Mouse (Mus musculus): ENCODE data around the gene Spata9.

The Spata9 gene

DNA sequence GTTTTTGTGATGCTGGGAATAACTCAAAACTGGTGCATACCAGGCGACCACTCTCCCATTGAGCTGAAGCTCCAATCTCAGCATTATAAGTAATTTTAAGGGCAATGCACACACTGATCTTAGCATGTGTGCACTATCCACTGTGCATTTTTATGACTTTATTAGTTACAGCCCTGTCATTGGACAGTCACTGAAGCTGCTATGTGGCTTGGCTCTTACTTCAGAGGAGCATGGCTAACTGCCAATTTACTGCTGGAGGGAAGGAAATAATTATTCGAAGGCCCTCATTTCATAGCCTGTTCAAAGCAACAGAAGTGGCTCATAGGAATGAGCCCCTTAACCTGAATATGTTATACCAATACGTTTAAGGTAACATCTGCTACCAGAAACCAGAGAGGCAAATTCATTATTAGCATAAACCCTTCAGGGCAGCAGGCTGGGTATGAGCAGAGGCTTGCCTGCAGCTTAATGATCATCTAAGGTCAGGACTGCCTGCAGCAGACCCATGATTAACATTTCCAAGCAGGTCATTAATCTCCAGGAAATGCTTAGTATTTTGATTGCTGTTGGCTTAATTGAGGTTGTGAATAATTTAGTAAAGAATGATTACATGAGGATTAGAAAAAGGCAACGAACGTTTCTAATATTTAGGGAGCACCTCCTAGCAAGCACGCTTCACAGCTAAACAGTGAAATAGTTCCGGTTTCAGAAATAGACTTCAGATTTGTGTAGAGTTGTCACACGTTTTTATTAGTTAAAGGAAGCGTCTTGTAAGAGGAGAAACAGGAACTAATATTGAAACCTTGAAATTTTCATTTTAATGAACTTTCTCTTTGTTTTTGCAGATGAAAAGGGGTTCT lies 25.4 kb downstream of the Spata9 start:
- DNase-seq (ENCODE audit: low spot score in 2 of 2): no peak

DNA sequence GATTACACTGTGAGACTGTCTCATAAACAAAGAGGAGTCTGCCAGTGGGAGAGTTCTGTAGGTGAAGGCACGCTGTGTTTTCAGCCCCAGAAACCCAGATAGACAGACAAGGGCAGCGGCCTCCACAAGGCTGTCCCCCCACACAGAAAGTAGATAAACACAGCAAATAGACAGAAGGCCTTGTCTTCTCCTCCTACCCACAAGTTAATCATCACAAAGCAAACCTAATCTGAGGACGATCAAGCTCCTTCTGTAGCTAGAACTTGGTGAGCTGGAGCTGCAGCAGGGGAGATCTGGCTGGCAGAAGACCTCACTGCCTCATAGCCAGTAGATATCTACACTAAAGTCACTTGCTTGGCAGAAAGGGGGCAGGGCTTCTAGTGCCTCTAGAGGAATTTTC lies 36.3 kb downstream of the Spata9 start:
- no peak for DNase-seq (ENCODE audit: low spot score in 2 of 2)

DNA sequence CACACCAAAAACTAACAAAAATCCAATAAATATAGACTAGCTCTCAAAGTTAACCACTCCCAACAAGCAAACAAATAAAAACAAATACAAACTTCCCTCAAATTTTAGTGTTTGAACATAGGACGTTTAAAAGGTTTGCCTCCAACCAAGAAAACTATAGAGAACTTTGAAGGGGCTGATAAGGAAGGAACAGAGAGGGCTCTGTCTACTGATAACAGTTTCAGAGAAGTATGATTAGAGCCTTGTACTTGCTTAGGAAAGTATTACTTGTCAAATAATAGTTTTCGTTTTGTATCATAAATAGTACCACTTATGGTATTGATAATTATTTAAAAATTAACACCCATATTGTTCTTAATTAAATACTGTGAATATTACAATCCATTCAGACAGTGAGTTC lies 47.6 kb downstream of the Spata9 start:
- no peak for DNase-seq (ENCODE audit: low spot score in 2 of 2)

DNA sequence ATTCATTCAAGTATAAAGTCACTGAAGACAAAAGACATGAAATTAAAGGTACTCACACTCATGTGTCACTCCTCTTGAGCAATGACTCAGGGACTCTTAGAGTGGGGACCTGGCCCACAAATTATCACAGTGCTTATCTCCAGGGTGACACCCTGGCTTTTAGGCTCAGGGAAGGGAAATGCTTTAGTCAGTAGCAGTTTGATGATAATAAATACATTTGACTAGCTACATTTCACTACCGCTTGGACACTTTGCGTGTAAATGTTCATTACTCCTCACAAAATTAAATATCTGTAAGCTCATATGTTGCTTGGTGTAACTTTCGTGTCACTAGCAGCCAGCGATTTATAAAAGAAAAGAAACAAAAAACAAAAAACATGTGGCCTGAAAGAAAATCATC lies 50.5 kb downstream of the Spata9 start:
- no peak for DNase-seq (ENCODE audit: low spot score in 2 of 2)

DNA sequence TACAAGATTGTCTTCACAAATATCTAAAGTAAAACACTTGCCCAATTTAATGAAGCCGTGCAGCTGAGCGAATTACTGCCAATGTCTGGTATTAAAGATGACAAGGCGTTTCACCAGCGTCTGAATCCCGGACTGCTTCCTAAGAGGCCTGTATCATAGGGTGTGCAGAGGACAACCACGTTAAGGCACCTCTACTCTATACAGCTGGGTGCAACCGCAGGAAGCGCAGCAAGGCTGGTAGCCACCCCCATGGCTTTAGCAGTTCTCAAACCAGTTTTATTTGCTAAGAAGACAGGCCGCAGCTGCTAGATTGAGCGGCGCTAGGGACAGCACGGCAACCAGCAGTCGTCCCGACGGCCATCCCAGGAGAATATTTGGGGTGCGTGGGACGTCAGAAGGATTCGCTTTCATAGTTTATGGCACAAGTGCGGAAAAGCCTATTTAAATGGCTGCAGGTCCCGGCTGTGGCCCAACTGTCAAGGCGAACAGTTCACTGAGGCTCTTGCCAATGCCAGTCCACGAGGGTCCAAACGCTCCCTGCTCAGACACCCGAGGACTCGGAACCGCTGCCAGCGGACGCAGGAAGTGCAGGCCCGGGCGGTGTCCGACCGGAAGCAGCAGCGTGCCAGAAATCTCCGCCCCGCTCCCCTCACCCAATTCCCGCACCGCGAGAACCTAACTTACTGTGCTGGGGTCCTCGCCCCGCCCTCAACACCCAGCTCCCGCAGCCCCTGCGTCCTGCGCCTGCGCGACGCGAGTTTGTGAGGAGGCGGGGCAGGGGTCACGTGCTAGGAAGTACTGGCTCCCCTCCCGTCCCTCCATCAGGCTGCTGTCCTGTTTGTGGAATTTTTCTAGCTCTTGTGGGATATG lies 51.3 kb downstream of the Spata9 start, which contains the start of gene Rfesd:
Gene Rfesd (minus strand): TSS at position 746 of the 870 bp plus-strand sequence.
- peak; percentile 95 for DNase-seq (ENCODE audit: low spot score in 2 of 2)

DNA sequence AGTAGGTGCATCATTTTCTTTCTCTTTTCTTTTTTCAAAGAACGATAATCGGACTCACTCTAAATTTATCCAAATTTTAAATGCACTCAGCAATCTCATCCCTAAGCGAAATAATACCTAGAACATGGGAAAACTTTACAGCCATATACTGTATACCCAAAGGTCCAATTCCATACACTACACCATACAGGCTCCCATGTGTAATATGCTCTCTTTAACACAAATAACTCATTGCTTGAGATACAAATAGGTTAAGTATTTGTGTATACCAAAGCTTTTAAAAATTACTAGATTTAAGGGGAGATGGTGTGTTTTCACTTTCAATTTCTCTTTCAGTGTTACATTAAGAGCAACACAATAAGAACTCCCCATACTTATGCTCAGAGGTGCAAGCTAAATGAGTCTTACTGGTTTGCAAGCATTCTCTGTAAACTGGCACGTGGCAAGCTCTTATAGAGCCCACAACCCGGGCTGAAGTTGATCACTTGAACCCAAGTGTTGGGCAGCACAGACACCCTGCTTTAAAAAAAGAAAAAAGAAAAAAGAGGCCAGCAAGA lies 52.0 kb downstream of the Spata9 start:
- DNase-seq (ENCODE audit: low spot score in 2 of 2): no peak

DNA sequence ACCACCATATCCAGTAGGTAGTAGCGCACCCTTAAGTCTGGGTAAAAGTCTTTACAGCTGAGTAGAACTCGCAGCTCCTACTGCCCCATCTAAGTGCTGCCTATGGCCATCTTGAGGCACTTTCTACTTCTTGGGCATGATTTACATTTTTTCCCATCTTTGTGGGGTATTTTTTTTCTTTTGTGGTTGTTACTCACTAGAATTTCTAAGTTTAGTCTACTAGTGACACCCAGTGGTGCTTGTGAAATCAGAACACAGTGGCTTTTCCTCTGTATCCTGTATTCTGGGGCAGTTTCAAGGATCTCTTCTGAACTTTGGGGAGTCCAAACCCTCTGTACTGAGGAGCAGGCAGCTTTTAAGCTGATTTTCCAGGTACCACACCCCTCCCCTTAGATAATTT lies 54.8 kb downstream of the Spata9 start:
- DNase-seq (ENCODE audit: low spot score in 2 of 2): peak; percentile 31 to 37

DNA sequence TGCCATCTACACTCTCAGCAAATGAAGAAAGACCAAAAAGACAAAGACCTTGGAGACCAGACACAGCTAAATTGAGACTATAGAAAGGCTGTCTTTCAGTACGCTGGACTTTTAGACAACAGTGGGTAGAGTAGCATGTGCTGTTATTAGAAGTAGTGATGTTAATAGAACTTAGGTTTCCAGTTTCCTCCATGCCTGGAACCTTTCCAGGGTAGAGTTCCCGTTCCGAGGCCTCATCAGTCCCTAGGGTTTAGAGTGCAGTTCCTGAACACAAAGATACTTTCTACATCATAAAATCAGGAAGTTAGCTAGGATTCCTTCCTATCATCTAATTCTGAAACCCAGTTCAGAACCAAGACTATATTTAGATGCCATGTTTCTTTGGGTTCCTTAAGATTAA lies 57.6 kb downstream of the Spata9 start:
- DNase-seq (ENCODE audit: low spot score in 2 of 2): no peak

DNA sequence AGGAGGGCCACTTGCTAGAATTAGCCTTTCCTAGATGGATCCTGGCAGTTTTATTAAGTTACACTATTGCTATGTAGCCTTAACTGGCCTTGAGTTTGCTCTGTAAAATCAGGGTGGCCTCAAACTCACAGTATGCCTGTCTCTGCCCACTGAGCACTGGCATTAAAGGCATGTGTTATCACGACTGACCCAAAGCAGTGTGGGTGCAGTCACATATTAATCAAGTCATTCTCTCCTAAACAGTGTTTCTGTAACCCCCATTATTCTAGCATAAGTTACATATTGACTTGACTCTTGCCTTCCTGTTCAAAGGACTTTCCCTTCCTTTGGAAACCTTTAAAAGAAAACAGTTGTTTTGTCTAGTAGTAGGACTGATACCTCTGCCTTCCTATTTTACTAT lies 75.5 kb downstream of the Spata9 start:
- DNase-seq (ENCODE audit: low spot score in 2 of 2): no peak

DNA sequence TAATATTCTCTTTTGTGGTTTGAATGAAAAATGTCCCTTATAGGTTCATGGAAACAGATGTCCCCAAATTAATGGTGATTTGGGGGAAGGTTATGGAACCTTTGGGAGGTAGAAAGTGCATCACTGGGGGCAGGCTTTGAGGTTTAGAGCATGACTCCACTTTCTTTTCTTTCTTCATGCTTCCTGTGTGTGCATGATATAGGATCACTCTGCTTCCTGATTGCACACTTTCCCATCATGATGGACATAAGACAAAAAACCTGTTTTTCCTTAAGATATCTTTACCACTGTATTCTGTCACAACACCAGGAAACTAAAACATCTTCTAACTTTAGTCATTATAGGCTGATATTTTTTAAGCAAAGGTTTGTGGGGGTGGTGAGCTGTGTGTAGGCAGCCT lies 78.0 kb downstream of the Spata9 start:
- no peak for DNase-seq (ENCODE audit: low spot score in 2 of 2)

Measured in right cerebral cortex, adult 2 months (tissue).